Mouse (Mus musculus) cerebellum, adult 2 months (tissue): Measurements from ENCODE around the gene Olfr870.

Experiments used
- CTCF ChIP-seq: fragments of 200-500 bp; IDR thresholded peaks from 2 replicates; pipeline ENCODE4 v1.5.1; 2011; ENCODE audit warnings: low read depth, mild to moderate bottlenecking, control low read depth, low read length, moderate library complexity, borderline replicate concordance; ENCODE audit not compliant: insufficient read depth
- POLR2A ChIP-seq: fragments of 200-500 bp; IDR thresholded peaks from 2 replicates; pipeline ENCODE4 v1.6.1; 2011; ENCODE audit warnings: low read length, control low read depth, borderline replicate concordance; ENCODE audit not compliant: insufficient read depth

GRCm38 (mm10) chr9:20179463-20179862 lies 5.6 kb upstream of the Olfr870 start:
- no peak for TF ChIP-seq POLR2A
- TF ChIP-seq CTCF, result no peak
